Mouse (Mus musculus): ENCODE data around the gene Casz1. TPM values are rescaled to one million over a fixed set of nuclear protein-coding genes. Genes with fewer than 3 reads are reported as not detected.

Gene Casz1
- polyA plus RNA-seq (2012; ENCODE audit: insufficient read depth, low replicate concordance), result 0.54 and 0.61 TPM in 2 replicates

GRCm38 (mm10) chr4:148804137-148804779 lies at the start of gene Casz1:
Gene Casz1 (plus strand): TSS chr4:148804429.
- TF ChIP-seq FLI1 (IDR thresholded peaks at IDR 0.05; ENCODE audit: low read length), result no peak
- TF ChIP-seq GATA1 (IDR thresholded peaks at IDR 0.05; ENCODE audit: borderline replicate concordance, low read length), result no peak
- Histone ChIP-seq H3K27me3 (replicated peaks) (peaks cover 87% of the 10 kb centered on the region), H3K4me3 (replicated peaks) (peak within 1 kb of the TSS; percentile 28)

GRCm38 (mm10) chr4:148758863-148759262 lies 45.4 kb upstream of the Casz1 start:
- peaks cover 41% of the 10 kb centered on the region for H3K27me3 ChIP-seq (replicated peaks)
- no peaks in the 10 kb centered on the region for H3K36me3 ChIP-seq (replicated peaks; ENCODE audit: low read length)
- H3K4me1 ChIP-seq, result no peaks in the 10 kb centered on the region
- H3K4me3 ChIP-seq (replicated peaks), result no peak overlapping the region
- no peak for TF ChIP-seq GATA1 (IDR thresholded peaks at IDR 0.05; ENCODE audit: borderline replicate concordance, low read length)
- no peak for TF ChIP-seq FLI1 (IDR thresholded peaks at IDR 0.05; ENCODE audit: low read length)
- H3K9me3 ChIP-seq, result peaks cover 9% of the 10 kb centered on the region; the same call in 1 of the 2 replicates

More at GRCm38 (mm10) chr4:148804137-148804779, at the start of gene Casz1:
- no peaks in the 10 kb centered on the region for H3K9me3 ChIP-seq
- H3K4me1 ChIP-seq, result peaks cover 26% of the 10 kb centered on the region
- no peaks in the 10 kb centered on the region for H3K36me3 ChIP-seq (replicated peaks; ENCODE audit: low read length)

- Histone ChIP-seq H3K4me3 (replicated peaks) (no peak overlapping the region), H3K9me3 (peaks cover 9% of the 10 kb centered on the region; the same call in 1 of the 2 replicates), H3K36me3 (replicated peaks; ENCODE audit: low read length) (no peaks in the 10 kb centered on the region), H3K4me1 (no peaks in the 10 kb centered on the region), H3K27me3 (replicated peaks) (peaks cover 37% of the 10 kb centered on the region)
- TF ChIP-seq FLI1 (IDR thresholded peaks at IDR 0.05; ENCODE audit: low read length) (no peak), GATA1 (IDR thresholded peaks at IDR 0.05; ENCODE audit: borderline replicate concordance, low read length) (no peak)
Observed at GRCm38 (mm10) chr4:148760152-148760551, 44.1 kb upstream of the Casz1 start.

GRCm38 (mm10) chr4:148766021-148766775 lies 38.0 kb upstream of the Casz1 start:
- H3K9me3 ChIP-seq, result peaks cover 3% of the 10 kb centered on the region; the same call in 1 of the 2 replicates
- no peaks in the 10 kb centered on the region for H3K36me3 ChIP-seq (replicated peaks; ENCODE audit: low read length)
- H3K4me3 ChIP-seq (replicated peaks), result peak overlapping the region; percentile 17
- TF ChIP-seq GATA1 (IDR thresholded peaks at IDR 0.05; ENCODE audit: borderline replicate concordance, low read length) (no peak), FLI1 (IDR thresholded peaks at IDR 0.05; ENCODE audit: low read length) (no peak)
- peaks cover 65% of the 10 kb centered on the region for H3K27me3 ChIP-seq (replicated peaks)
- peaks cover 21% of the 10 kb centered on the region for H3K4me1 ChIP-seq

GRCm38 (mm10) chr4:148767655-148768305 lies 36.4 kb upstream of the Casz1 start:
- peaks cover 76% of the 10 kb centered on the region for H3K27me3 ChIP-seq (replicated peaks)
- H3K9me3 ChIP-seq, result peaks cover 6% of the 10 kb centered on the region; the same call in 1 of the 2 replicates
- peaks cover 21% of the 10 kb centered on the region for H3K4me1 ChIP-seq
- H3K4me3 ChIP-seq (replicated peaks), result no peak overlapping the region
- H3K36me3 ChIP-seq (replicated peaks; ENCODE audit: low read length), result no peaks in the 10 kb centered on the region
- TF ChIP-seq GATA1 (IDR thresholded peaks at IDR 0.05; ENCODE audit: borderline replicate concordance, low read length) (no peak), FLI1 (IDR thresholded peaks at IDR 0.05; ENCODE audit: low read length) (no peak)

- H3K27me3 ChIP-seq (replicated peaks), result peaks cover 80% of the 10 kb centered on the region
- no peaks in the 10 kb centered on the region for H3K36me3 ChIP-seq (replicated peaks; ENCODE audit: low read length)
- TF ChIP-seq GATA1 (IDR thresholded peaks at IDR 0.05; ENCODE audit: borderline replicate concordance, low read length), result no peak
- no peak for TF ChIP-seq FLI1 (IDR thresholded peaks at IDR 0.05; ENCODE audit: low read length)
- H3K4me3 ChIP-seq (replicated peaks), result peak overlapping the region; percentile 71
- H3K9me3 ChIP-seq, result peaks cover 6% of the 10 kb centered on the region; the same call in 1 of the 2 replicates
- H3K4me1 ChIP-seq, result peaks cover 21% of the 10 kb centered on the region
Observed at GRCm38 (mm10) chr4:148768649-148769048, 35.6 kb upstream of the Casz1 start.

GRCm38 (mm10) chr4:148770582-148771408 lies 33.4 kb upstream of the Casz1 start:
- Histone ChIP-seq H3K9me3 (peaks cover 6% of the 10 kb centered on the region; the same call in 1 of the 2 replicates), H3K4me1 (peaks cover 25% of the 10 kb centered on the region), H3K36me3 (replicated peaks; ENCODE audit: low read length) (no peaks in the 10 kb centered on the region), H3K27me3 (replicated peaks) (peaks cover 94% of the 10 kb centered on the region), H3K4me3 (replicated peaks) (no peak overlapping the region)
- TF ChIP-seq GATA1 (IDR thresholded peaks at IDR 0.05; ENCODE audit: borderline replicate concordance, low read length) (no peak), FLI1 (IDR thresholded peaks at IDR 0.05; ENCODE audit: low read length) (no peak)

GRCm38 (mm10) chr4:148771409-148771929 lies 32.8 kb upstream of the Casz1 start:
- Histone ChIP-seq H3K36me3 (replicated peaks; ENCODE audit: low read length) (no peaks in the 10 kb centered on the region), H3K4me1 (peaks cover 25% of the 10 kb centered on the region), H3K27me3 (replicated peaks) (peaks cover 94% of the 10 kb centered on the region)

GRCm38 (mm10) chr4:148772658-148773057 lies 31.6 kb upstream of the Casz1 start:
- Histone ChIP-seq H3K4me3 (replicated peaks) (no peak overlapping the region), H3K9me3 (peaks cover 6% of the 10 kb centered on the region; the same call in 1 of the 2 replicates), H3K27me3 (replicated peaks) (peaks cover 96% of the 10 kb centered on the region), H3K36me3 (replicated peaks; ENCODE audit: low read length) (no peaks in the 10 kb centered on the region), H3K4me1 (peaks cover 25% of the 10 kb centered on the region)
- TF ChIP-seq GATA1 (IDR thresholded peaks at IDR 0.05; ENCODE audit: borderline replicate concordance, low read length) (no peak), FLI1 (IDR thresholded peaks at IDR 0.05; ENCODE audit: low read length) (no peak)

More at GRCm38 (mm10) chr4:148771409-148771929, 32.8 kb upstream of the Casz1 start:
- H3K4me3 ChIP-seq (replicated peaks), result no peak overlapping the region
- H3K9me3 ChIP-seq, result peaks cover 6% of the 10 kb centered on the region; the same call in 1 of the 2 replicates
- TF ChIP-seq FLI1 (IDR thresholded peaks at IDR 0.05; ENCODE audit: low read length), result no peak
